Mouse (Mus musculus): ENCODE data around the gene Rora.

Gene Rora

GRCm38 (mm10) chr9:68823292-68823691 is 169.7 kb downstream of the Rora start:
- no peak for DNase-seq

- DNase-seq = peak; percentile 38
Measured at GRCm38 (mm10) chr9:68825107-68825506, 171.5 kb downstream of the Rora start.

DNA sequence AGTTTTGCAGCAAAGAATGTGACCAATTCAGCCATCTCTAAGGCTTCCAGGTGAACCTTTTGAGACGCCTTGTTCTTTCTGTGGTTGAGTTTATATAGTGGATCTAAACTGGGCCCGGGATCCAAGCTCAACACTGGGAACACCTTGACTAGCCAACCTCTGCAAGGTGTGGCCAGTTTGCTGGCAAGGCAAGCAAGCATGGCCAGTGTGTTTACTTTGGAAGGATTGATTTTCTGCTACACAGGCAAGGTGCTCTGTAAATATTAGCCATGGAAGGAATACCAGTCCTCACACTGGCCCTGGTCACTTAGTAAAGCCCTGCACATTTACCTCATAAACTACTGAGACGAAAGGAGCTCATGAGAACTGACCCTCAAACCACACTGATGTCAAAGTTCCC is 172.3 kb downstream of the Rora start:
- DNase-seq = peak; percentile 74

GRCm38 (mm10) chr9:68827441-68827840 is 173.9 kb downstream of the Rora start:
- DNase-seq = no peak

- peak; percentile 21 for DNase-seq
Measured at GRCm38 (mm10) chr9:68829903-68830302, 176.3 kb downstream of the Rora start.

GRCm38 (mm10) chr9:68833323-68833722 is 179.7 kb downstream of the Rora start:
- DNase-seq = no peak

- DNase-seq = no peak
Measured at GRCm38 (mm10) chr9:68835037-68835649, 181.6 kb downstream of the Rora start.

- DNase-seq = no peak
Measured at GRCm38 (mm10) chr9:68842134-68842892, 188.7 kb downstream of the Rora start.

- DNase-seq = no peak
Measured at GRCm38 (mm10) chr9:68845556-68845955, 192.0 kb downstream of the Rora start.

GRCm38 (mm10) chr9:68850321-68850720 is 196.7 kb downstream of the Rora start:
- DNase-seq = no peak

- DNase-seq = no peak
Measured at GRCm38 (mm10) chr9:68852201-68852600, 198.6 kb downstream of the Rora start.

- no peak for DNase-seq
Measured at GRCm38 (mm10) chr9:68852934-68853333, 199.3 kb downstream of the Rora start.

- DNase-seq = no peak
Measured at GRCm38 (mm10) chr9:68859500-68859899, 205.9 kb downstream of the Rora start.

DNA sequence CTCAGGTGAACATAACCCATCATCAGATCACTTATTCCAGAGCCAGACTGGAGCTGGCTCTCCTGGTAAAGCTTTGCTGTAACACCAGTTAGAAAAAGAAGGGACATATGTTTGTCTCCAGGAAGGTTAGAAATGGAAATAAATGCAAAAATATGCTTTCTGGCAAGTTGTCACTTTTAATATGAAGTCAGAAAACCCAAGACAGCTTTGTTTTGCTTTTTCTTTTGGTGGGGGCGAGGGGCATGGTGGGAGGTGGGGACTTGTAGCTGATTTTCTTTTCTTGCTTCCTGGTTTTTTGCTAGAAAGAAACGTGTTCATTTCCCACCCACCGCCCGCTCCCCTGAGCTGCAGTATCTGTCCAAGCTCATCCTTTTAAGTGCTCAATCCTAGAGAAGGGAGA is 212.7 kb downstream of the Rora start:
- no peak for DNase-seq

- DNase-seq = no peak
Measured at GRCm38 (mm10) chr9:68873838-68874237, 220.3 kb downstream of the Rora start.

GRCm38 (mm10) chr9:68874544-68874943 is 221.0 kb downstream of the Rora start:
- no peak for DNase-seq

- DNase-seq = no peak
Measured at GRCm38 (mm10) chr9:68875791-68876190, 222.2 kb downstream of the Rora start.

GRCm38 (mm10) chr9:68876289-68876688 is 222.7 kb downstream of the Rora start:
- no peak for DNase-seq

DNA sequence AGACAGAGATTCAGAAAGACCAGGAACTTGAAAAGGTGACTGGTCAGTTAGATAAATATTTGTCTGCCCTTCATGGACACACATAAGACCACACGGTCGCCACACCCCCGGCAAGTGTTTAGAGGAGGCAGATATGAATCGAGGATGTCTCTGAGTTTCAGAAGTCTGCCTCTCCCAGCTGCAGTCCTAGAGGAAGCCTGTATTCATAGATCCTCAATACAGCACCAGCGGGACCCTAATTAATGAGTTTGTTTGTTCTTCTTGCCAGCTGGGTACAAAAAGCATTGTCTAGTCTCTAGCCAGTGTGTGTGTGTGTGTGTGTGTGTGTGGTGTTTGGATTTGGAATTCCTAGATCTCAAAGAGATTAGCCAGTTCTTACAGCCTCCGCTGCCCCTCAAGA is 228.3 kb downstream of the Rora start:
- no peak for DNase-seq

DNA sequence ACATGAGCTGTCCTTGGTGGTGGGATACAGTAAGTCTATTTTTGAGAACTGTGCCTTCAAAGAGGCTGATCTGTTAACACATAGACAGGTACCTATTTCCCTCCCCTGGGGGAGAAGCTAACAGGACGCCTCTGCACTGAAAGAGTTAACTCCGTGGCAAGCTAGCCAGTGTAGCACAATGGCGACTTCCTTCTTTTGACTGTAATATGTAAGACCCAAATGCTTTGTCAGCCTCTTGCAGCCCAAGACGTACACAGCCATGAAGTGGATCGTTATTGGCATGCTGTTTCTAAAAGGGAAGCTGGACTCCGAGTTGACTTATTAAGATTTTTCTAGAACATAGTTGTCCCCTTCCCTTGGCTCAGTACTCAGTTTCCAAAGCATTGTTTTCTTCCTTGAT is 229.4 kb downstream of the Rora start:
- no peak for DNase-seq

DNA sequence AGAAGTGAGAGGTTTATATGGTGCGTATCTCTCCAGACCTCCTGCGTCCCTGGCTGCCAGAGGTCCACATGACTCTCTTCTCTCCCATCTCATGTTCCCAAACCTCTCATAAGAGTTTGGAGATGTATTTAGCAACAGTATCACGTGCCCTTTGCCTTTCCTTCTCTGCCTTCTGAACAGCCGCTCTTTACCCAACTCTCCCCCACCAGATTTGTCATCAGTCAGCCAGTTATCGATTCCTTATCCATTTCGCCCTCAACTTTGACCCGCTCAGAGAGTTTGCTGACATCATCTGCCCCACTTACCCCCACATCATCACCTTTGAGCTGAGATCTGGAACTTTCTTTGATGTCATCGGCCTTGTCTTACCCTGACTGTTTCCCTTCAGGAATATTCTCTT is 230.1 kb downstream of the Rora start:
- no peak for DNase-seq

DNA sequence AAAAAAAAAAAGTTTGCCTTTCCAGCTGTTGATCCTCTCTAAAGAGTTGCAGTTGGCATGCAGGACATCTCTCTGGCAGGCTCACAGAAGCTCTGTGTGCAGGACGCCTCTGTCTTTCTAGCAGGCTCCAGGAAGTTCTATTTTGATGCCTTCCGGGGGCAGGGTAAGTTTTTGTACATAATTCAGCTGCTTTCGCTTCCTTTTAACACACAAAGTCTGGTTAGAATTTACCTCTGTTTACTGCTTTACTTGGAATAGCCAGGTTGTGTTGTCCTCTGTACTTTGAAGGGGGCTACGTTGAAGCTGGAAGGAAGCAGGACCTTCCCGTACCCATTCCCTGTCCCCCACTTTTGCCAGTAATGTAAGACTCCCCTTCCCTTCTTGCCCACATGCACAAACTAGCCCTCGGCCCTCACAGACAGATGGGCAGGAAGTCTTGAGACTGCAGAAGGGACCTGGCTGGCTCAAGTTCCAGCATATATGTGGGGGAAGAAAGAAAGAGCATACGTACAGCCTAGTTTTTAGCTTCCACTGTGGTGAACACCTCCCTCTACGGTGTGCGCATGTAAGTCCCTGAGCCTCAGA is 231.0 kb downstream of the Rora start:
- peak; percentile 17 for DNase-seq

DNA sequence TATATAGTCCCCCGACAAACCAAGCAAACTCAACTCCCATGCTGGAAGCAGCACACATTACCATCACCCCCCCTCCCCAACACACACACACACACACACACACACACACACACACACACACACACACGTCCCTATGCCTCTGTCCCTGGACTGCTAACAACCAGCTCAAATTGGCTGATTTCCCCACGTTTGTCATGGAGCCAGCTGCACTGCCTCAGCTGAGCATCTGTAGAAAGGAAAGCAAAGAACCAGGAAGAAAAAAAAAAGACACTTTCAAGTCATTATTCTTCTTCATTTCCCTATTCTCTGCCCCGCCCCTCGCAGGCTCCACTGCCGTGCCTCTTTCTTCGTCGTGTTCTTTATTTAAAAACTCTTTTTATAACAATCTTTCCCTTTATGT is 235.1 kb downstream of the Rora start:
- peak; percentile 36 for DNase-seq

DNA sequence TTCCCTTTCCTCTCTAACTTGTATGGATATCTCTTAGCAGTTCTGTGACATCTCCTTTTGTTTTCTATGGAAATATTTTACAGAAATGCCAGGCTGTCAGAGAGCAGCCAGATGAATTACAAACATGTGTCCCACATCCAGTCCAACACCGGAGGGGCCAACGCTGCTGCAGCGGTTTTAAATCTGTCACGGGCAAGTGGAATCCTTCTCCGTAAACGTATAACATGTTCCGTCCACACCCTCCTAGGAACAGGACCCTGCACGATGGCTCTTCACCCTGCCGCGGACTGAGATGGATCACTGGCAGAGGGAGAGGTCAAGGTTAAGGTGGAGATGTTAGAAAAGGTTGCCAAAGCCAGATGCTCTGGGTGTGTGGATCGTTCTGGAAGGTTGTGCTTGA is 237.8 kb downstream of the Rora start:
- no peak for DNase-seq

All from kidney, adult 11 months (tissue).